Mouse (Mus musculus) neural tube, embryonic 10.5 days (tissue): Measurements from ENCODE around the gene Kcnk5.
A peak's percentile ranks its signal among the peaks of the same experiment; 100 is the strongest.

Experiments
- DNase-seq: peaks from one replicate; pipeline ENCODE4 v3.0.0-alpha.2; 2017; ENCODE audit warnings: low spot score; ENCODE audit errors: extremely low spot score

Gene Kcnk5

GRCm38 (mm10) chr14:20181466-20181921, at the start of gene Kcnk5:
Gene Kcnk5, minus strand, starts transcription at chr14:20181809.
- peak; percentile 91 for DNase-seq

DNA sequence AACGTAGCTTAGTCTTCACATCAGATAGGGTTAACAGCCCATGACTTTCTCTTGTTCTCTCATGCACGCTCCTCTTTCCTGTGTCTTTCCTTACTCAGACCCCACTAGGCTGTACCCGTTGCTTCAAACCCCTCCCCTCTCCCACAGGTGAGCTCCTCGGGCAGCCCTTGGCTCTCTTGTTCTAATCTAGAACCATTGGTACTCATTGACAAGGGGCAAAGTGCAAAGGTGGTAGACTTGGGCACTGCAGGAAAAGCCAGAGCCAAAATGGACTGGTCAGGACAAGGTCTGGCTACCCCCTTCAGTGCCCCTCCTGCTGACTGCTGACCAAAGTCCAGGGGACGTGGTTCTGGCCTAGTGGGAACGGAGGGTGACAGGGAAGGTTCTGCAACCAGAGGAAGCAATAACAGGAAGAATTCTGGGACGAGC, 48.5 kb upstream of the Kcnk5 start:
- no peak for DNase-seq

DNA sequence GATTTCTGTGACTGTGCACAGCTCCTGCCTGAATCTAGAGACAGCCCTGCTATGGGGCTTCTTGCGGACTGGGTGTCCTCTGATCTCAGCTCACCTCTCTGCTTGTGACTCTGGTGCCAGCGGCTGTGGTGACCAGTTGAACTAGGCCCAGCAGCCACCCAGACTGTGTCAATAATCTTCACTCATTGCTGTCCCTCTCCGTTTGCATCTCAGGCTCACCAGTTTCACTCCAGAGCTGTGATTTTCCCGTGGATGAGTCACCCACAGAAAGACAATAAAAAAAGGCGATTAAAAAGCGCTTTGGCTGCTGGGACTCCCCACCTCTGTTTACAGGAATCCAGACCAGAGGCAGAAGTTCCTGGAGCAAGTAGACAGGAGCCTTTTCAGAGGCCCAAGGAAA, 47.8 kb upstream of the Kcnk5 start:
- DNase-seq: no peak

DNA sequence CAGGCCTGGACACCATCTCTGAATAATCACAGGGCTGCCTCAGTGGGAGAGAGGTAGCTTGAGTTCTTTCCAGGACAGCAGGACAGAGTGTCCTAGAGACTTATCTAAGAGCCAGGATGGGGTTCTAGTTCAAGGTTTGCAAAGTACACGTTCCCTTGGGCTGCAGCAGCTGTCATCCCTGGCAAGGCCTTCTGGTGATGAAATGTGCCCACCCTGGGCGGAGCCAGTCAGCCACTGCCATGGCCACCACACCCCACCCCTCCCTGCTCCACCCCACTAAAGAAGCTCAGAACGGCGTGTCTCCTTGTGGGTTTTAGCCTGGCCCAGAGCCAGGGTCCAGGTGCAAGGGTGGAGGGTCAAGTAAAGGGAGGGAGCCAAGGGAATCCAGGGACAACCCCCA, 46.7 kb upstream of the Kcnk5 start:
- no peak for DNase-seq

DNA sequence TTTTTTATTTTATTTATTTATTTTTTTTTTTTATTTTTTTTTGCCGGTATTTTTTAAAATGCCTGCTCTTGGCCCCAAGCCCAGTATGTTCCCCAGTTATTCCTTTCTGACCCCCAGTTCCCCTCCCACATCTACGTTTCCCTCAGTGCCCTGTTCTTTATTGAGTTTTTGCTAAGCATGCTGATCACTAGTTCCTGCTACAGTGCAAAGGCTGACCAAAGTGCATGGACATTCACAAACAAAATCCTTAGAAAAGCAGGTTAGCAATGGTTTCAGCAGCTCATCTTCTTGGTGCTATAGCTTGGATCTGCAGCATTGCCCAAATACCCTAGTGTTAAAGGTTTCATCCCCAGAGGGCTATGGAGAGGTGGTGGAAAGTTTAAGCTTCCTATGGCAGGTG, 45.4 kb upstream of the Kcnk5 start:
- no peak for DNase-seq

DNA sequence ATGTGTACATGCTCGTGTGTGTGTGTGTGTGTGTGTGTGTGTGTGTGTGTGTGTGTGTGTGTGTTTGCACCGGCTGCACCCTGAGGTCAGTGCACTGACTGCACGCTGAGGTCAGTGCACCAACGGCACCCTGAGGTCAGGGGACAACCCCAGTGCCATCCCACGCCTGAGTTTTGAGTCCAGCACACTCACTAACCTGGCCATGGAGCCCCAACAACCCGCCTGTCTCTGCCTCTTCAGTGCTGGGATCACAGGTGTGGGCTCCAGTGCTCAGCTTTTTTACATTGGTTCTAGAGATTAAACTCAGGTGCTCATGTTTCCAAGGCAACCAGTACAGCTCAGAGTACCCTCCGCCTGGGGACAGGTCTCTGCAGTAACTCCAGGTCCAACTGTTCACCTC, 44.9 kb upstream of the Kcnk5 start:
- no peak for DNase-seq

DNA sequence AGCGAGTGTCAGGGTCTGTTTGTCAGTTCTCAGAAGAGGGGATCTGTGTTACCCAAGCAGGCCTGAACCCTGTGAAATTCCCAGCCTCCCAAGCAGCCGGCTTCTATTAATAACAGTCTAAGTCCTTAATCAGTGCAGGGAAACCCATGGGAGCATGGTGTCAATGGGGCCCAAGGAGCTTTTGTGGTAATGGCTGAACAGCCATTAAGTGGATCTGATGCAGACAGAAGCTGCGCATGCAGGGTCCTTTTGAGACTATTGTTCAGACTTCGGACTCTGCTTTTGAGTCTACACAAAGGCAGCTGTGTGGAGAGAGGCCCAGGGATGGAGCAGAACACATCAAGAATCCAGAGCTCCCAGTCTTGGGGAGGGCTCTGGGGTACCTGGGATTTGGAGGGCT, 43.9 kb upstream of the Kcnk5 start:
- no peak for DNase-seq

- no peak for DNase-seq
Measured at GRCm38 (mm10) chr14:20224576-20225218, 43.1 kb upstream of the Kcnk5 start.

- DNase-seq: no peak
Measured at GRCm38 (mm10) chr14:20224163-20224562, 42.6 kb upstream of the Kcnk5 start.

GRCm38 (mm10) chr14:20223253-20223652, 41.6 kb upstream of the Kcnk5 start:
- DNase-seq: no peak

- DNase-seq: no peak
Measured at GRCm38 (mm10) chr14:20221083-20221482, 39.5 kb upstream of the Kcnk5 start.

GRCm38 (mm10) chr14:20219849-20220248, 38.2 kb upstream of the Kcnk5 start:
- no peak for DNase-seq

DNA sequence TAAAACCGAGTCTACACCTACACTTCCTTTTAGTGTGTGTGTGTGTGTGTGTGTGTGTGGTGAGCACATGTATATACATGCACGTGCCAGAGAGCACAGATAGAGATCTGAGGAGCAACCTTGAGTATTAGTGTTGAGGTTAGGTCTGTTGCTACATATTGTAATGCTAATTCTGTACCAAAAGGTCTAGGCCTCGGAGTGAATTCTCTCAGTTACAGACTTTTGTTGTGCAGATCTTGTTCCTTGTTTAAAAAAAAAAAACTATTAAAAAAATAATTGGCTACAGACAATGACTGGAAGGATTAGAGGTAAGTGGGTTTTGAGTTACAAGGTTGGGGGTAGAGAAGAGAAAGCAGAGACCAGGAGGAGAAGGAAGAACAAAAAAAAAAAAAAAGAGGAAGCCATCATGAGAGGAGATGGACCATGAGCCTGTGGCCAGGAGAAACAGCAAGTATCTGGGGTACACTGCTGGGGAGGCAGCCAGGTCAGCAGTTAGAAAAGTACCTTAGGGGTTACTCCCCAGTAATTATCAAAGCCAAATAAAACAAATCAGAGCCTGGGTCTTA, 35.8 kb upstream of the Kcnk5 start:
- no peak for DNase-seq

DNA sequence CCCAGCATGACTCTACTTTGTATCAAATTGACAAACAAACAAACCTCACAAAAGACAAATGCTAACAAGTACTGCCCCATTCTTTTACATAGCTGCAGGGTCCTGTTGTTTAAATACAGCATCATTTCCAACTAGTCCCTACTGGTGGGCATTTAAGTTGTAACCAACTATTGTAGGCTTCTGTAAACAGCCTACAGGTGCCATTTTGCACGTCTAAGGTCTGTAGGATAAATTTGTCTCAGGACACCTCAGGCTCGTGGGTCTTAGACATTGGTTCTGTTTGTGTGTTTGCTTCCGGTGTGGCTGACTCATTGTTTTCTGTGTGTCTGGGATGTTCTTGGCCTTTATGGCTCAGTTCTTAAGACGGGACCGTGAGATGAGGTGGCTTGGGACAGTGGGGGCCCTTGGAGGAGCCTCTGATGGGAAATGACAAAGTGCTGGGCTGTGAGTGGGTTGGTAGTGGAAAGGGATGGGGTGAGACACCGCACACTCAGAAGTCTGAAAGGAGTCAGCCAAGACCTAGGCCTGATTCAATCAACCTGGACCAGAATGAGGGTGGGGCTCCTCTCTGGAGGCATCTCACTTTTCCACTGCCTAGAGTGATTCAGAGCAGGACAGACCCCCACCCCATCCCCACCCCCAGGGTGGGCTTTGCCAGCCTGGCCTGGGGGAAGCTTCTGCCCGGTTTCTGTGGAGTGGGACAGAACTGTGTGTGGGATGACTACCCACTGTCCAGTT, 35.1 kb upstream of the Kcnk5 start:
- DNase-seq: no peak

DNA sequence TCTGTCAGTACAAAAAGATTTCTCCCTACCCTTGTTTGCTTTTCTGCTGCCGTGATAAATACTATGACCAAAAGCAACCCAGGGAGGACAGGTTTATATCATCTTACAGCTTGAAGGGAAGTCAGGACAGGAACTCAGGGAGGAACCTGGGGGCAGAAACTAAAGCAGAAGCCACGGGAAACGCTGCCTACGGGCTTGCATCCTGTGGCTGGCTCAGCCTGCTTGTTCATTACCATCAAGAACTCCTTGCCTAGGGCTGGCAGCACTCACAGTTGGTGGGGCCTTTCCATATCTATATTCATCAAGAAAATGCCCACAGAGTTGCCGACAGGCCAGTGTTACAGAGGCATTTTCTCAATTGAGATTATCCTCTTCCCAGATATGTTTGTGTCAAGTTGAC, 34.2 kb upstream of the Kcnk5 start:
- no peak for DNase-seq

GRCm38 (mm10) chr14:20214125-20214524, 32.5 kb upstream of the Kcnk5 start:
- DNase-seq: no peak

- no peak for DNase-seq
Measured at GRCm38 (mm10) chr14:20211754-20212601, 30.4 kb upstream of the Kcnk5 start.

DNA sequence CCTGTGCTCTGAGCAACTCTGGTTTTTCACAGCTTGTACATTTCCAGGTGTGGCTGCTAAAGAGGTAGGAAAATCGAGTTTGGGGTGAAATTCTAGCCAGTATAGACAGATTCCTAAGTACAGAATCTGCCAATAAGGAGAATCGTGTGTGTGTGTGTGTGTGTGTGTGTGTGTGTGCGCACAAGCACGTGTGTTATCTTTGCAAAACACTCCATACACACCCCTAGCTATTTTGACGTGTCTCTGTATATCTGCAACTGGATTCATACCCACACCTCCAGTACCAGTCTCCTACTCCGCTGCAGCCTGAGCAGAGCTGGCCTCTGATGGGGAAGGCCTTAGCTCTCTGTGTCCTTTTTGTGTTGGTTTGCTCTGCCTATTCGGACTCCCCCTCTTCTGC, 28.3 kb upstream of the Kcnk5 start:
- DNase-seq: no peak

DNA sequence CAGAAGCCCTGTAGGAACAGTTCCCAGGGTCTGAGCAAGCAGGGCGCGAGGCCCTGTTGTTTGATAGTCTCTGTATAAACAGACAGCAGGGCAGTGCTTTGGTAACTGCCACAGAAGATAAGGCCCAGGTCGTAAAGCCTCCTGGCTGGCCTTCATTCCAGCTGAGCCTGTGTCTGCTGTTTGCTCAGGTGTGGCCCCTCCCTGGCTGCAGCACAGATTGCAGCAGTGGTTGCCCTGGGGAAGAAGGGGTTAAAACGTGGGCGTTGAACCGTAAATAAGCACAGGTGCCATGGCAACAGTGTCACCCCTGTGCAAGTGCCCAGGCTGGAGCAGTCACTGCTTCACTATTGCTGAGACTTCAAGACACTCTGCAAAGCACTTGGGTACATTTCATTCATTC, 26.8 kb upstream of the Kcnk5 start:
- DNase-seq: peak; percentile 40

DNA sequence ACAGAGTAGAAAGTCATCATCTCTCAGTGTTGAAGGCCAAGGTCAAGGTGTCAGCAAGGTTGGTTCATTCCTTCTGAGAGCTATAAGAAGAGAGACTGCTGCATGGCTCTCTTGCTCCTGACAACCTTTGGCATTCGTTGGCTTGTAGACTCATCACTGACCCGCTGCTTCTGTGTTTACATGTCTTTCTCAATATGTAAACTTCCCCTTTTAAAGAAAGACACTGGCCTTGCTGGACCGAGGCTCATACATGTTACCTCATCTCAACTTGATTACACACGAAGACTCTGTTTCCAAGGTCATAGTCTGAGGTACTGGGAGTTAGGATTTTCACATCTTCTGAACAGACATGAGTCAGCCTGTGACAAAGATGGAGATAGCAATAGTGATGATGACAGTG, 24.1 kb upstream of the Kcnk5 start:
- DNase-seq: no peak

DNA sequence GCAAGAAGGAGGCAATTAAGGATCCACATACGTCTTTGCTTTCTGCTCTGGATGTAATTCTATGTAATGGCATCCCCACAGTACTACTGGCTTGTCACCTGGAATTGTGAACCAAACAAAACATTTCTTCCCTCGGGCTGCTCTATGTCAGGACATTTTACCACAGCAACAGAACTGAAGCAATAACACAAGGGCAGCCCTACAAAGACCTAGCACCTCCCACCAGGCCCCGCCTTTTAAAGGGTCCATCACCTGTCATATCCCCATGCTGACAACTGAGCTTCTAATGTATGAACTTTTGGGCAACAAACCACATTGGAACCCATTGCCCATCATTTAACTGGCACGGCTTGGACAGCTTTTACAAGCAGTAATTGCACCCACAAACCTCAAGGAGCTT, 21.7 kb upstream of the Kcnk5 start:
- DNase-seq: no peak

GRCm38 (mm10) chr14:20202655-20203181, 21.1 kb upstream of the Kcnk5 start:
- no peak for DNase-seq
